Mouse (Mus musculus): Measurements from ENCODE around the gene Pxdc1. TPM values are rescaled to one million over a fixed set of nuclear protein-coding genes. Genes with fewer than 3 reads are reported as not detected.

Pxdc1 gene
- polyA plus RNA-seq, 1 experiment from 2014 or later: 27.8 TPM

- peak overlapping the region; percentile 69 to 73 for H3K4me3 ChIP-seq (ENCODE audit: control insufficient read depth in 1 of 2, insufficient read depth in 1 of 2, low read depth in 1 of 2, low read length in 2 of 2)
- peak overlapping the region; percentile 96 for H3K4me2 ChIP-seq (ENCODE audit: low read length)
- WGBS: 16% methylated on average over 10 of the region's 10 CpGs
- peak overlapping the region; percentile 71 to 89 for H3K27ac ChIP-seq (replicated peaks in 1 of 2; ENCODE audit: control insufficient read depth in 1 of 2, insufficient read depth in 1 of 2, low read depth in 2 of 2, low read length in 2 of 2)
- H3K4me1 ChIP-seq (ENCODE audit: control insufficient read depth in 2 of 2, insufficient read depth in 2 of 2, low read length in 2 of 2): peaks cover 14 to 15% of the 10 kb centered on the region in 2 experiments
- H3K27me3 ChIP-seq (ENCODE audit: control insufficient read depth, insufficient read depth, low read length): no peaks in the 10 kb centered on the region
- no peaks in the 10 kb centered on the region for H3K36me3 ChIP-seq (ENCODE audit: control insufficient read depth, insufficient read depth, low read length)
- H3K9ac ChIP-seq (ENCODE audit: low read length): peak overlapping the region; percentile 87
- H3K9me3 ChIP-seq (ENCODE audit: control insufficient read depth, low read length): no peaks in the 10 kb centered on the region
- ATAC-seq (ENCODE audit: insufficient number of reproducible peaks, insufficient read depth, low FRiP score, low read depth): no peak
Observed at GRCm38 (mm10) chr13:34650953-34651352, 2.3 kb downstream of the Pxdc1 start.

- Histone ChIP-seq H3K27ac (replicated peaks in 1 of 2; ENCODE audit: control insufficient read depth in 1 of 2, insufficient read depth in 1 of 2, low read depth in 2 of 2, low read length in 2 of 2) (peak overlapping the region; percentile 17 to 22; a peak in 2 of 4 replicates), H3K4me1 (ENCODE audit: control insufficient read depth in 2 of 2, insufficient read depth in 2 of 2, low read length in 2 of 2) (peaks cover 15 to 20% of the 10 kb centered on the region in 2 experiments), H3K9me3 (ENCODE audit: control insufficient read depth, low read length) (no peaks in the 10 kb centered on the region), H3K36me3 (ENCODE audit: control insufficient read depth, insufficient read depth, low read length) (no peaks in the 10 kb centered on the region), H3K27me3 (ENCODE audit: control insufficient read depth, insufficient read depth, low read length) (no peaks in the 10 kb centered on the region), H3K4me2 (ENCODE audit: low read length) (peak overlapping the region; percentile 96), H3K9ac (ENCODE audit: low read length) (peak overlapping the region; percentile 87), H3K4me3 (ENCODE audit: control insufficient read depth in 1 of 2, insufficient read depth in 1 of 2, low read depth in 1 of 2, low read length in 2 of 2) (peak overlapping the region; percentile 69 to 73)
- ATAC-seq (ENCODE audit: insufficient number of reproducible peaks, insufficient read depth, low FRiP score, low read depth): no peak
- 39% methylated on average over 6 of the region's 6 CpGs for WGBS
Observed at GRCm38 (mm10) chr13:34650371-34650770, 2.9 kb downstream of the Pxdc1 start.

GRCm38 (mm10) chr13:34647751-34648150 lies 5.5 kb downstream of the Pxdc1 start:
- no peak overlapping the region for H3K9ac ChIP-seq (ENCODE audit: low read length)

GRCm38 (mm10) chr13:34647221-34647620 lies 6.1 kb downstream of the Pxdc1 start:
- WGBS: 71% methylated on average over 8 of the region's 8 CpGs
- no peak overlapping the region for H3K9ac ChIP-seq (ENCODE audit: low read length)
- peaks cover 17 to 22% of the 10 kb centered on the region in 2 experiments for H3K4me1 ChIP-seq (ENCODE audit: control insufficient read depth in 2 of 2, insufficient read depth in 2 of 2, low read length in 2 of 2)
- H3K4me2 ChIP-seq (ENCODE audit: low read length): no peak overlapping the region
- no peak overlapping the region for H3K27ac ChIP-seq (replicated peaks in 1 of 2; ENCODE audit: control insufficient read depth in 1 of 2, insufficient read depth in 1 of 2, low read depth in 2 of 2, low read length in 2 of 2)
- H3K4me3 ChIP-seq (ENCODE audit: control insufficient read depth in 1 of 2, insufficient read depth in 1 of 2, low read depth in 1 of 2, low read length in 2 of 2): no peak overlapping the region
- H3K36me3 ChIP-seq (ENCODE audit: control insufficient read depth, insufficient read depth, low read length): no peaks in the 10 kb centered on the region
- H3K27me3 ChIP-seq (ENCODE audit: control insufficient read depth, insufficient read depth, low read length): no peaks in the 10 kb centered on the region
- H3K9me3 ChIP-seq (ENCODE audit: control insufficient read depth, low read length): no peaks in the 10 kb centered on the region
- no peak for ATAC-seq (ENCODE audit: insufficient number of reproducible peaks, insufficient read depth, low FRiP score, low read depth)

More at GRCm38 (mm10) chr13:34647751-34648150, 5.5 kb downstream of the Pxdc1 start:
- Histone ChIP-seq H3K4me3 (ENCODE audit: control insufficient read depth in 1 of 2, insufficient read depth in 1 of 2, low read depth in 1 of 2, low read length in 2 of 2) (no peak overlapping the region), H3K4me1 (ENCODE audit: control insufficient read depth in 2 of 2, insufficient read depth in 2 of 2, low read length in 2 of 2) (peaks cover 17 to 22% of the 10 kb centered on the region in 2 experiments), H3K27ac (replicated peaks in 1 of 2; ENCODE audit: control insufficient read depth in 1 of 2, insufficient read depth in 1 of 2, low read depth in 2 of 2, low read length in 2 of 2) (no peak overlapping the region), H3K9me3 (ENCODE audit: control insufficient read depth, low read length) (no peaks in the 10 kb centered on the region), H3K27me3 (ENCODE audit: control insufficient read depth, insufficient read depth, low read length) (no peaks in the 10 kb centered on the region), H3K36me3 (ENCODE audit: control insufficient read depth, insufficient read depth, low read length) (no peaks in the 10 kb centered on the region), H3K4me2 (ENCODE audit: low read length) (peak overlapping the region; percentile 96)
- WGBS: 67% methylated on average over 4 of the region's 4 CpGs
- no peak for ATAC-seq (ENCODE audit: insufficient number of reproducible peaks, insufficient read depth, low FRiP score, low read depth)

GRCm38 (mm10) chr13:34646240-34646750 lies 7.0 kb downstream of the Pxdc1 start:
- no peak overlapping the region for H3K4me2 ChIP-seq (ENCODE audit: low read length)
- no peaks in the 10 kb centered on the region for H3K27me3 ChIP-seq (ENCODE audit: control insufficient read depth, insufficient read depth, low read length)
- no peak overlapping the region for H3K4me3 ChIP-seq (ENCODE audit: control insufficient read depth in 1 of 2, insufficient read depth in 1 of 2, low read depth in 1 of 2, low read length in 2 of 2)
- 0 out of 2 replicates have a peak overlapping the region, but pooled peaks have one; percentile 21 for H3K9ac ChIP-seq (ENCODE audit: low read length)
- no peaks in the 10 kb centered on the region for H3K9me3 ChIP-seq (ENCODE audit: control insufficient read depth, low read length)
- no peak overlapping the region for H3K27ac ChIP-seq (replicated peaks in 1 of 2; ENCODE audit: control insufficient read depth in 1 of 2, insufficient read depth in 1 of 2, low read depth in 2 of 2, low read length in 2 of 2)
- no peaks in the 10 kb centered on the region for H3K36me3 ChIP-seq (ENCODE audit: control insufficient read depth, insufficient read depth, low read length)
- WGBS: 41% methylated on average over 7 of the region's 7 CpGs
- H3K4me1 ChIP-seq (ENCODE audit: control insufficient read depth in 2 of 2, insufficient read depth in 2 of 2, low read length in 2 of 2): peaks cover 17 to 22% of the 10 kb centered on the region in 2 experiments
- ATAC-seq (ENCODE audit: insufficient number of reproducible peaks, insufficient read depth, low FRiP score, low read depth): no peak

GRCm38 (mm10) chr13:34645519-34645918 lies 7.8 kb downstream of the Pxdc1 start:
- H3K4me2 ChIP-seq (ENCODE audit: low read length): no peak overlapping the region
- H3K9me3 ChIP-seq (ENCODE audit: control insufficient read depth, low read length): no peaks in the 10 kb centered on the region
- H3K36me3 ChIP-seq (ENCODE audit: control insufficient read depth, insufficient read depth, low read length): no peaks in the 10 kb centered on the region
- no peak overlapping the region for H3K27ac ChIP-seq (replicated peaks in 1 of 2; ENCODE audit: control insufficient read depth in 1 of 2, insufficient read depth in 1 of 2, low read depth in 2 of 2, low read length in 2 of 2)
- H3K9ac ChIP-seq (ENCODE audit: low read length): no peak overlapping the region
- WGBS: 92% methylated on average over 5 of the region's 5 CpGs
- ATAC-seq (ENCODE audit: insufficient number of reproducible peaks, insufficient read depth, low FRiP score, low read depth): no peak
- no peak overlapping the region for H3K4me3 ChIP-seq (ENCODE audit: control insufficient read depth in 1 of 2, insufficient read depth in 1 of 2, low read depth in 1 of 2, low read length in 2 of 2)
- H3K4me1 ChIP-seq (ENCODE audit: control insufficient read depth in 2 of 2, insufficient read depth in 2 of 2, low read length in 2 of 2): peaks cover 15 to 22% of the 10 kb centered on the region in 2 experiments; a peak in 3 of 4 replicates
- no peaks in the 10 kb centered on the region for H3K27me3 ChIP-seq (ENCODE audit: control insufficient read depth, insufficient read depth, low read length)

- ATAC-seq (ENCODE audit: insufficient number of reproducible peaks, insufficient read depth, low FRiP score, low read depth): no peak
- WGBS: 72% methylated on average over 14 of the region's 14 CpGs
- H3K9me3 ChIP-seq (ENCODE audit: control insufficient read depth, low read length): no peaks in the 10 kb centered on the region
- peaks cover 15 to 22% of the 10 kb centered on the region in 2 experiments; a peak in 3 of 4 replicates for H3K4me1 ChIP-seq (ENCODE audit: control insufficient read depth in 2 of 2, insufficient read depth in 2 of 2, low read length in 2 of 2)
- no peak overlapping the region for H3K4me3 ChIP-seq (ENCODE audit: control insufficient read depth in 1 of 2, insufficient read depth in 1 of 2, low read depth in 1 of 2, low read length in 2 of 2)
- no peak overlapping the region for H3K4me2 ChIP-seq (ENCODE audit: low read length)
- H3K9ac ChIP-seq (ENCODE audit: low read length): no peak overlapping the region
- 0 out of 2 replicates have a peak, but pooled peaks cover under 1% of the 10 kb centered on the region for H3K36me3 ChIP-seq (ENCODE audit: control insufficient read depth, insufficient read depth, low read length)
- H3K27ac ChIP-seq (replicated peaks in 1 of 2; ENCODE audit: control insufficient read depth in 1 of 2, insufficient read depth in 1 of 2, low read depth in 2 of 2, low read length in 2 of 2): no peak overlapping the region
- H3K27me3 ChIP-seq (ENCODE audit: control insufficient read depth, insufficient read depth, low read length): no peaks in the 10 kb centered on the region
Observed at GRCm38 (mm10) chr13:34644401-34644800, 8.9 kb downstream of the Pxdc1 start.

GRCm38 (mm10) chr13:34643926-34644325 lies 9.4 kb downstream of the Pxdc1 start:
- no peaks in the 10 kb centered on the region for H3K27me3 ChIP-seq (ENCODE audit: control insufficient read depth, insufficient read depth, low read length)
- H3K4me2 ChIP-seq (ENCODE audit: low read length): no peak overlapping the region
- 0 out of 2 replicates have a peak, but pooled peaks cover 5% of the 10 kb centered on the region for H3K36me3 ChIP-seq (ENCODE audit: control insufficient read depth, insufficient read depth, low read length)
- no peak overlapping the region for H3K27ac ChIP-seq (replicated peaks in 1 of 2; ENCODE audit: control insufficient read depth in 1 of 2, insufficient read depth in 1 of 2, low read depth in 2 of 2, low read length in 2 of 2)
- ATAC-seq (ENCODE audit: insufficient number of reproducible peaks, insufficient read depth, low FRiP score, low read depth): no peak
- H3K4me1 ChIP-seq (ENCODE audit: control insufficient read depth in 2 of 2, insufficient read depth in 2 of 2, low read length in 2 of 2): peaks cover 13 to 22% of the 10 kb centered on the region in 2 experiments; a peak in 3 of 4 replicates
- no peaks in the 10 kb centered on the region for H3K9me3 ChIP-seq (ENCODE audit: control insufficient read depth, low read length)
- 68% methylated on average over 4 of the region's 4 CpGs for WGBS
- H3K9ac ChIP-seq (ENCODE audit: low read length): no peak overlapping the region
- H3K4me3 ChIP-seq (ENCODE audit: control insufficient read depth in 1 of 2, insufficient read depth in 1 of 2, low read depth in 1 of 2, low read length in 2 of 2): no peak overlapping the region

All from heart, embryonic 14.5 days (tissue).